Mouse (Mus musculus) ES-E14 (cell line): ENCODE results near the gene Fgd2. TPM values are rescaled to one million over a fixed set of nuclear protein-coding genes. Genes with fewer than 3 reads are reported as not detected.
"Not testable (repeated sequence)": the region's sequence is repeated elsewhere in the genome, so short reads cannot be mapped to it uniquely, and the experiment has no call there.

Source experiments
- DNase-seq: peaks from one replicate; pipeline ENCODE4 v3.0.0-alpha.2; 2013; ENCODE audit warnings: low read depth, low spot score
- H3K27ac ChIP-seq: 2 replicates; pipeline ENCODE4 v1.5.1; 2012; ENCODE audit warnings: low read depth, mild to moderate bottlenecking, low read length, moderate library complexity, mixed read lengths; ENCODE audit not compliant: poor library complexity, insufficient read depth, severe bottlenecking
- H3K36me3 ChIP-seq: 2 replicates; pipeline ENCODE4 v1.6.1; 2012; ENCODE audit warnings: mild to moderate bottlenecking, low read length, moderate library complexity, mixed read lengths; ENCODE audit not compliant: control insufficient read depth, poor library complexity, insufficient read depth, severe bottlenecking
- H3K4me1 ChIP-seq, 2 experiments: fragments of 150-350 bp in 1 of 2; sonication (generic) in 1 of 2; 2 replicates each; pipeline ENCODE4 v1.6.1; 2012; ENCODE audit warnings: low read length in 2 of 2, mild to moderate bottlenecking in 1 of 2, mixed read lengths in 1 of 2; ENCODE audit not compliant: control insufficient read depth in 2 of 2, insufficient read depth in 2 of 2, poor library complexity in 1 of 2
- H3K4me3 ChIP-seq, 2 experiments: fragments of 150-350 bp in 1 of 2; sonication (generic) in 1 of 2; 2 replicates each; pipeline ENCODE4 v1.5.1; 2012; ENCODE audit warnings: low read length in 2 of 2, low read depth in 1 of 2, mild to moderate bottlenecking in 1 of 2, mixed read lengths in 1 of 2; ENCODE audit not compliant: insufficient read depth in 1 of 2, poor library complexity in 1 of 2, severe bottlenecking in 1 of 2
- H3K9ac ChIP-seq: 2 replicates; pipeline ENCODE4 v1.6.1; 2012; ENCODE audit warnings: low read depth, mild to moderate bottlenecking, low read length, mixed read lengths; ENCODE audit not compliant: poor library complexity, insufficient read depth, severe bottlenecking
- H3K9me3 ChIP-seq: fragments of 150-350 bp; sonication (generic); 2 replicates; pipeline ENCODE4 v1.6.1; 2012; ENCODE audit warnings: low read depth, mild to moderate bottlenecking, low read length; ENCODE audit not compliant: control insufficient read depth, insufficient read depth
- CHD2 ChIP-seq: IDR thresholded peaks from 2 replicates; pipeline ENCODE4 v1.6.1; 2014; ENCODE audit warnings: mild to moderate bottlenecking, low read depth, low read length, inconsistent platforms
- HCFC1 ChIP-seq: IDR thresholded peaks from 2 replicates; pipeline ENCODE4 v1.6.1; 2012; ENCODE audit warnings: low read length, inconsistent platforms, borderline replicate concordance; ENCODE audit not compliant: insufficient read depth
- MAFK ChIP-seq: IDR thresholded peaks from 2 replicates; pipeline ENCODE4 v1.6.1; 2014; ENCODE audit warnings: mild to moderate bottlenecking, low read depth, low read length, inconsistent platforms; ENCODE audit not compliant: insufficient read depth
- ZC3H11A ChIP-seq: IDR thresholded peaks from 2 replicates; pipeline ENCODE4 v1.6.1; 2012; ENCODE audit warnings: low read depth, mild to moderate bottlenecking, inconsistent platforms, low read length, borderline replicate concordance
- ZNF384 ChIP-seq: IDR thresholded peaks from 2 replicates; pipeline ENCODE4 v1.6.1; 2012; ENCODE audit warnings: low read depth, low read length, inconsistent platforms
- in situ Hi-C, 2 experiments: fragments of 600-800 bp; cut with MboI; formaldehyde crosslinking; loops; one replicate each; pipeline ENCODE4 v1.15.1; 2025; ENCODE audit warnings: low sequenced_read_pairs in 2 of 2, inconsistent platforms in 1 of 2; ENCODE audit not compliant: unreplicated experiment in 2 of 2
- total RNA-seq: library from RNA; depleted of rRNA; stranded (reverse); fragments of 300-350 nt; gene quantifications from 2 replicates; pipeline ENCODE4 v1.2.3, GENCODE M21; 2012

Fgd2 gene
- total RNA-seq, 1 experiment = 1.9 TPM

DNA sequence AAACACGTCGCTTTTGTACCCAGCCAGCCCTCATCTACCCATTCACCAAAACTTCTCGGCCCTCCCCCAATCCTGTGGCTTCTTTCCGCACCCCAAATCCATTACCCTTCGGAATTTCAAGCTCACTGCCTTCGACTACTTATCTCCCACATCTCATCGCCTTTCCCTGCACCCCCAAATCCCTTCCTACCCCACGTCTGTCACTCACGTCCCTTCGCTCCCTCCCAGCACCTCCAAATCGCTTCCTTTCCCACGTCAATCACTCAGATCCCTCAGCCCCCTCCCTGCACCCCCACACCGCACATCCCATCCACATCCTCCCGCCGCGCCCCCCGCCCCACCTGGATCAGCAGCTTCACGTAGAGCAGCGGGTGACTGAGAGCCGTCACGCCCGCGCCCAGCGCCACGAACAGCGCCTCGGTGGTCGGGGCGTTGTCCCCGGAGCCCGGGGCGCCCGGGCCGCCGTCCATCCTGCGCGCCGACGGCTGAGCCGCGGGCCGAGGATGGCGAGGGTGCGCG is 13.5 kb upstream of the Fgd2 start:
- DNase-seq = no peak
- Histone ChIP-seq H3K4me3 (peak overlapping the region; percentile 90 to 96), H3K27ac (peak overlapping the region; percentile 51; the same call in 1 of the 2 replicates), H3K36me3 (peaks cover 6% of the 10 kb centered on the region; the same call in 1 of the 2 replicates), H3K9ac (peak overlapping the region; percentile 88), H3K4me1 (peaks cover 6 to 20% of the 10 kb centered on the region in 2 experiments; a peak in 3 of 4 replicates), H3K9me3 (no peaks in the 10 kb centered on the region)
- no peak for TF ChIP-seq CHD2
- TF ChIP-seq ZC3H11A = no peak
- no peak for TF ChIP-seq HCFC1
- TF ChIP-seq MAFK = no peak
- TF ChIP-seq ZNF384 = no peak
- in situ Hi-C loops = no loop called here

DNA sequence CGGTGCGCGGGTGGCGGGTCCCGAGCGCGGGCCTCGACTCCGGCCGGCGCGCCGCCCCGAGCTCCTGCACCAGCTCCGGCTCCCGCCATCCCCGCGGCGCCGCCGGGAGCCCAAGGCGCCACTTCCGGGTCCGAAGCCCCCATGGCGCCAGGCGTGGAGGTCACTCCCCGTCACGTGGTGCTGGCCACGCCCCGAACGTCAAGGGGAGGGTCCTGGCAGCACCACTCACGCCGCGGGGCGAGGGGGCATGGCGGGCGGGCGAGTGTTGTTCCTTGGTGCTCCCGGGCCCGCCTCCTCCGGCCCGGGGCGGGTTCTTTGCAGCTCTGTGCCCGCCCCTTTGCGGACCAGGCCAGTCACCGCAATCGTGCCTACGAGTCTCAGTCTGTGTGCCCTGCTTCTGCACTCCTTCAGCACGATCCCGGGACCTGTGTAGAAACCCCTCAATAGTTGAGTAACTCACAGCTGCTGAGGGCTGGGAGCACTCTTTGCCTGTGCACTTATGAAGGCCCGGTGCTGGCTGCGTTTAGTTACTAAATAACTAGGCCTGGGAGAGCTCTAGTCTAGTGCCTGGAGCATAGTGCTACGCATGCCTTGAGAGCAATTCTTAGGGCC is 13.0 kb upstream of the Fgd2 start, which contains the start of gene Mtch1:
Gene Mtch1, minus strand, starts transcription at position 290 of the 612 bp plus-strand sequence.
- TF ChIP-seq HCFC1 (0 out of 2 replicates have a peak, but pooled peaks have one; percentile 30), ZNF384 (no peak)
- in situ Hi-C loops = no loop called here
- Histone ChIP-seq H3K4me3 (peak within 1 kb of the TSS; percentile 90 to 96), H3K27ac (peak within 1 kb of the TSS; percentile 51; the same call in 1 of the 2 replicates), H3K9ac (peak within 1 kb of the TSS; percentile 88), H3K36me3 (peaks cover 6% of the 10 kb centered on the region; the same call in 1 of the 2 replicates), H3K4me1 (peaks cover 4 to 15% of the 10 kb centered on the region in 2 experiments; a peak in 3 of 4 replicates), H3K9me3 (no peaks in the 10 kb centered on the region)
- DNase-seq = peak; percentile 97

DNA sequence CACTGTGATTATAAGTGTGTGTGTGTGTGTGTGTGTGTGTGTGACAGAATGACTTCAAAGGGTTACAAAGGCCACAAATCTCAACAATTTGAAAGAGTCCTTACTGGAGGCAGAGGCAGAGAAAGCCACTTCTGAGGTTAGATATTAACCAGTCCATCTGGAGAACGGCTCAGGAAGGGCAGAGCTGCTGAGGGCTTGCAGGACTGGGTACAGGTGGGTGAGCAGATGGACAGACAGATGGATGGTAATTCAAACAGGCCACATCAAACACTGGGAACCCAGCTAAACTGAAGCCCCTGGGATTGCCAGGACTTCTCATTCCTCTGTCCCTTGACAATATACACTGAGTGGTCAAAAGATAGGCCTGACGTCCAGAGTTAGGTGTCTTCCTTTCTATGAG is 11.7 kb upstream of the Fgd2 start:
- TF ChIP-seq ZNF384 = no peak
- TF ChIP-seq HCFC1 = no peak
- TF ChIP-seq ZC3H11A = no peak
- TF ChIP-seq MAFK = no peak
- no peak for TF ChIP-seq CHD2
- Histone ChIP-seq H3K36me3 (peaks cover 2% of the 10 kb centered on the region; the same call in 1 of the 2 replicates), H3K4me1 (peaks cover 4 to 12% of the 10 kb centered on the region in 2 experiments; a peak in 2 of 4 replicates), H3K27ac (no peak overlapping the region), H3K9ac (no peak overlapping the region), H3K4me3 (no peak overlapping the region), H3K9me3 (no peaks in the 10 kb centered on the region)
- DNase-seq = no peak
- in situ Hi-C loops = no loop called here

DNA sequence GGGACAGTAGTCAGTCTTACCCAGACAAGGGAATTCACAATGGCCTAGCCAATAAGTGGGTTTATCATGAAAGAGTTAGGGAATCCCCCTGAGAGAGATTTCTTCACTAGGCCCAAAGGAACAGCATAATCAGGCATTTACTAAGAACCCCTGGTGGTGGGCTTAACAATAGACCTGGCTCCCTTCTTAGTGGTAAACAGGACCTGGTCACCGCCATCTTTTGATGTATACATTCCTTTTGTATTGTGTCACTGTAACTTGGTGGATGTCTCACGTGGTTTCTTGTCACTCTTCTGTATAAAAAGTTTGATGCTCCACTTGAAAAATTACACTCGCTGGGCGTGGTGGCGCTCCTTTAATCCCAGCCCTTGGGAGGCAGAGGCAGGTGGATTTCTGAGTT is 9.7 kb upstream of the Fgd2 start:
- H3K36me3 ChIP-seq, in situ Hi-C loops, H3K4me3 ChIP-seq, DNase-seq, H3K27ac ChIP-seq, H3K9me3 ChIP-seq, H3K9ac ChIP-seq: not testable (repeated sequence)
- H3K4me1 ChIP-seq = peaks cover 6 to 13% of the 10 kb centered on the region in 2 experiments; a peak in 2 of 4 replicates

- H3K4me1 ChIP-seq = peaks cover 2 to 7% of the 10 kb centered on the region in 2 experiments; a peak in 1 of 4 replicates
- DNase-seq = no peak
- in situ Hi-C loops = no loop called here
- H3K27ac ChIP-seq = no peak overlapping the region
- H3K9me3 ChIP-seq = no peaks in the 10 kb centered on the region
- no peak overlapping the region; a peak in 1 of 4 replicates for H3K4me3 ChIP-seq
- H3K36me3 ChIP-seq = no peaks in the 10 kb centered on the region
- no peak overlapping the region for H3K9ac ChIP-seq
- no peak for TF ChIP-seq ZC3H11A
- TF ChIP-seq ZNF384 = no peak
- TF ChIP-seq MAFK = no peak
- TF ChIP-seq HCFC1 = no peak
- TF ChIP-seq CHD2 = no peak
These were observed 5.3 kb upstream of the Fgd2 start for GRCm38 (mm10) chr17:29355461-29355840.
